Mouse (Mus musculus) activated CD4-positive, CD25-positive, alpha-beta regulatory T cell, adult 4 months (primary cell): ENCODE measurements around the gene Apeh. TPM values are rescaled to one million over a fixed set of nuclear protein-coding genes. Genes with fewer than 3 reads are reported as not detected.
A peak's percentile ranks its signal among the peaks of the same experiment; 100 is the strongest.

Source experiments
- ATAC-seq: one replicate; pipeline ENCODE4 v1.8.0; 2017
- polyA plus RNA-seq, 2 experiments: library from polyadenylated mRNA; unstranded; fragments of 100-300 nt; shearing (Covaris generic); gene quantifications; one replicate each; pipeline ENCODE4 v1.2.1; 2017

Apeh gene
- polyA plus RNA-seq, 2 experiments from 2014 or later = 39.4 to 45.0 TPM

- no peak for ATAC-seq
These were observed 25.5 kb upstream of the Apeh start for GRCm38 (mm10) chr9:108119891-108120411.

GRCm38 (mm10) chr9:108117143-108117542 is 22.7 kb upstream of the Apeh start:
- ATAC-seq = no peak

GRCm38 (mm10) chr9:108115290-108116077 is 21.1 kb upstream of the Apeh start:
- ATAC-seq = no peak

- ATAC-seq = no peak
These were observed 18.4 kb upstream of the Apeh start for GRCm38 (mm10) chr9:108112719-108113340.

GRCm38 (mm10) chr9:108111593-108112121 is 17.3 kb upstream of the Apeh start:
- ATAC-seq = no peak

GRCm38 (mm10) chr9:108111101-108111592 is 16.7 kb upstream of the Apeh start:
- no peak for ATAC-seq

GRCm38 (mm10) chr9:108110160-108110559 is 15.8 kb upstream of the Apeh start:
- ATAC-seq = no peak

- ATAC-seq = no peak
These were observed 13.5 kb upstream of the Apeh start for GRCm38 (mm10) chr9:108107867-108108266.

- ATAC-seq = no peak
These were observed 11.7 kb upstream of the Apeh start for GRCm38 (mm10) chr9:108106090-108106489.

- no peak for ATAC-seq
These were observed 11.1 kb upstream of the Apeh start for GRCm38 (mm10) chr9:108105549-108105863.

GRCm38 (mm10) chr9:108104766-108105548 is 10.6 kb upstream of the Apeh start:
- ATAC-seq = peak; percentile 83

GRCm38 (mm10) chr9:108099619-108100018 is 5.2 kb upstream of the Apeh start:
- ATAC-seq = no peak

- ATAC-seq = no peak
These were observed 1.7 kb upstream of the Apeh start for GRCm38 (mm10) chr9:108095949-108096712.

GRCm38 (mm10) chr9:108095518-108095917 is 1.1 kb upstream of the Apeh start:
- no peak for ATAC-seq

- ATAC-seq = no peak
These were observed 599 bp upstream of the Apeh start for GRCm38 (mm10) chr9:108094998-108095411.

- no peak for ATAC-seq
These were observed 820 bp downstream of the Apeh start for GRCm38 (mm10) chr9:108093586-108093985.

- ATAC-seq = no peak
These were observed 3.7 kb downstream of the Apeh start for GRCm38 (mm10) chr9:108090611-108091120.

GRCm38 (mm10) chr9:108085261-108085660 is 9.1 kb downstream of the Apeh start:
- ATAC-seq = no peak

- no peak for ATAC-seq
These were observed 10.8 kb downstream of the Apeh start for GRCm38 (mm10) chr9:108083561-108083960.

GRCm38 (mm10) chr9:108082988-108083431 is 11.4 kb downstream of the Apeh start, which contains the start of gene Rnf123:
TSS of gene Rnf123 (minus strand) at chr9:108083346.
- ATAC-seq = peak; percentile 57

- ATAC-seq = no peak
These were observed 11.9 kb downstream of the Apeh start for GRCm38 (mm10) chr9:108082549-108082948.

GRCm38 (mm10) chr9:108080168-108080567 is 14.2 kb downstream of the Apeh start, which contains the start of gene Mst1:
TSS of gene Mst1 (plus strand) at chr9:108080436.
- ATAC-seq = no peak
